Mouse (Mus musculus): ENCODE measurements around the gene Gnaq.

Gnaq gene

DNA sequence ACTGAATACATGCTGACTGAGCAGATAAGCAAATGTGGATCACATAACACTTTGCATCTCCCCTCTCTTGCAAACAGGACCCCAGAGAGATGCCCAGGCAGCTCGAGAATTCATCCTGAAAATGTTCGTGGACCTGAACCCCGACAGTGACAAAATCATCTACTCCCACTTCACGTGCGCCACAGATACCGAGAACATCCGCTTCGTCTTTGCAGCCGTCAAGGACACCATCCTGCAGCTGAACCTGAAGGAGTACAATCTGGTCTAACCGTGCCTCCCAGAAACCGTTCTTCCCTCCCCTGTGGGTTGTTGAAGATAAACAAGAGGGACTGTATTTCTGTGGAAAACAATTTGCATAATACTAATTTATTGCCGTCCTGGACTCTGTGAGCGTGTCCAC lies 250.5 kb downstream of the Gnaq start:
- DNase-seq = no peak

DNA sequence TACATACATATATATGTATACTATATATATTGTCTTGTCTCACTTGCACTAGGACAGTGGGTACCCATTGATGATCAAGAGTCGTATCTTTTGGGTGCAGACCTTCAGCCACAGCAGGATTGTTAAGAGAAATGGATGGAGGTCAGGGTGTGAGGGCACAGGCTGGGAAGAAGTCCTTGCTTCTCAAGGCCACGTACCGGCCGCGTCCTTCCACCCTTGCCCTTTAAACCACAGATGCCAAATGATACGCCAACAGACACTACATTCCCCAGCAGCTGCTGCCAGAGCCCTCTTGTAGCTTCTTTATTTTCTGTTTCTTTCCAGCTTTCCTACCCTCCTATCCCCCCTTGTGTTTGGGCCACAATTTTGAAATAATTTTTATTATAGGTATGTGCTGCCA lies 251.5 kb downstream of the Gnaq start:
- no peak for DNase-seq

DNA sequence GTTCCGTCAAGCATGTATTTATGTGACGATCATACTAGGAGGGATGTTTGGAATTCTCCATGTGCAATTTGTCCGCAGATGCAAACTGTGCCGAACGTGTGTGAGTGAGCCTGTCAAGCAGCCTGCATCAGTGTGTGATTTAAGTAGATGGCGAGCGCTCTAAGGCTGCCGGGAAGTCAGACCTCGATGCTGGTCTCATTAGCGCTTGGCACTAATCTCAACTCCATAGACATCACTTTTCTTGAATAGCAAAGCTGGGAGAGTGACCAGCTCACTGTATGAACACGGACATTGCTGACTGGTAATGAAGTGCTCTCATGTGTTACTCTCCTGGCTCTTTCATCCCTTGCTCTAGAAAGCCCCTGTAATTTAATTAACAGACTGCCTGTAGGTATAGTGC lies 252.3 kb downstream of the Gnaq start:
- DNase-seq = no peak

DNA sequence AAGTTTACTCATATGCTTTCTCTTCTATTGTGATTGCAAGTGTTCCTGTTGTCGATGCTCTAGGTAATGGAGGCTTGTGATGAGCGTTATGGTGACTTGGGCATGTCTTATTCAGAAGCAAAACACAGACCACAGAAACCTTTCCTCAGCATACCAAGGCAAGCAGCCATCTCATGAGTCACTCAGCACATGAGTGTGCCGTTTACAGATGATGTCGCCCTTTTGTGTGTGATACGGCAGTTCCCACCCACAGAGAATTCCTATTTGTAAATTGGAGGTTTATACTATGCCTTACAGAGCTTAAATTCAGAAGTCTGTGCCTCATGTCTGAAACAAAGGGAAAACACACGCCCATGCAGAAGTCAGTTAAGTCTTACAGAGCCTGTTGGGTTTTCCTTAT lies 253.9 kb downstream of the Gnaq start:
- no peak for DNase-seq

DNA sequence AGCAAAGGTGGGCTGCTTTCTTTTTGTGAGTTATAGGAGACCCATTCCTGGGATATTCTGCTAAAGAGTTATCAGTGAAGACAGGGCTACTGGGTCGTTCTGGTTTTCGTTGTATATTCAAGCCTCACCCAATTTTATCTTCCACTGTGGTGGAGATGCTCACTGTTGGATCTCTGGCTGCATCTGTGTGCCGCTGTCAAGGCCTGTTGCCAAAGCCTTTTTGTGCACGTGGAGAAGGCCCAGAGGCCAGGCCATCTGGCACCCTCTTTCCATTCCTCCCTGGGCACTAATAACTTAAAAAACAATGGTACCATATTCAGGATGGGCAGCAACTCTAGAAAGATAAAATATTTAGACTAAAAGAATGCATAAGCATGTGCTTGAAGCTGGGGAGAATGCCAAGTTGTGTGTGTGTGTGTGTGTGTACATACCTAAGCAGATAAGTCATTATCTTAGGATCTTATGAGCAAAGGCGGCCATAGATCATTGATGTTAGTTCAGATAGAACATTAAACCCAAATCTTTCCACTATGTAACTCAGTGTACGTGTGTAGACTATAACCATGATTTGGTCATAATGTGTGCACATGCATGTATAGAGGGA lies 257.7 kb downstream of the Gnaq start:
- DNase-seq = no peak

DNA sequence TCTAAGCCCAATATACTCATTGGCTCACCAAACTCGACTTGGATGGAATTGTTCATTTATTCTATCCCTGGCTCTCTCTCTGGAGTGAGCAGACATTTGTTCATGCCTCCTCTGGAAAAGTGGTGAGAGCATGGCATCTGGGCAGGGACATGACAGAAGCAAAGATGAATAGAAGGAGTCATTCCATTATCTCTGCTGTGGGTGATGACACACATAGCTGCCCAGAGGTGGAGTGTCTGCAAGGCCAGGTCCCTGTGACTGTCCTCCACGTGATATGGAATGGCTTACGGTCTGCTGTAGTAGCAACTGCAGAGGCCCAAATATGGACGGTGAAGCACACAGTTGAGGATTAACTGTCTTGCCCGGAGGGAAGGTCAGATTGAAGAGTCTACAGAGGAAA lies 261.8 kb downstream of the Gnaq start:
- no peak for DNase-seq

DNA sequence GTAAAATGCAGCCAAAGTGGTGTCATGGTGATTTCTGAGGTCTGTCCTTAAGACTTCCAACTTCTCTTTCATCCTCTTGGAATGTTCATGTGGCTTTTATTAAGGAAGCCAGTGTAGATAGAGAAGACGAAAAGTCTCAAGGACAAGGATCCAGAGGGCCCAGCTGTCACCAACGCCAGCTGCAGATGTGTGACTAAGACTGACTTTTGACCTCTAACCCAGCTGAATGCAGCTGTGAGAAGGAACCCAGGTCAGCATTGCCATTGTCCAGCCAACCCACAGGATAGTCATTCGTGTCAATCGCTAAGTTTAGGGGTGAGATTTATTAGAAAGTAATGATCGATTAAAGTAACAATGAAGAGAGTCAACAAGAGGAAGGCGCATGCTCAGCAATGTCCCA lies 270.5 kb downstream of the Gnaq start:
- DNase-seq = no peak

DNA sequence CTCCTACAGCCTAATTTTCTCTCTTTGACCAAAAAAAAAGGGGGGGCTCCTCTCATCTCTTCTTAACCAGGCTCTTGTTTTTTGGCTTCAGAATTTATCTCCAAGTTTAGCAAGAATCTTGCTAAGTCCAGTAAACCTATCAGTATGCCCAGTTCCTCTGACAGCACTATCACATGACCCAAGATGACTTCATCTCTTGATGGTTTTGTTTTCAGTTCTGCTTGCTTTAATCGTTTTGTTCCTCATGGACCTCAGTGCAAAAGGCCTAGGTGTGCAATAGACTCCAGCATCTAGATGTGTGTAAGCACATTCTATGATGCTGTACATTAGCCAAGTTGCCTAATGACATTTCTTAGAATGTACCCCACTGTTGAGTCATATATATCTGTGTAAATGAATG lies 275.1 kb downstream of the Gnaq start:
- no peak for DNase-seq

DNA sequence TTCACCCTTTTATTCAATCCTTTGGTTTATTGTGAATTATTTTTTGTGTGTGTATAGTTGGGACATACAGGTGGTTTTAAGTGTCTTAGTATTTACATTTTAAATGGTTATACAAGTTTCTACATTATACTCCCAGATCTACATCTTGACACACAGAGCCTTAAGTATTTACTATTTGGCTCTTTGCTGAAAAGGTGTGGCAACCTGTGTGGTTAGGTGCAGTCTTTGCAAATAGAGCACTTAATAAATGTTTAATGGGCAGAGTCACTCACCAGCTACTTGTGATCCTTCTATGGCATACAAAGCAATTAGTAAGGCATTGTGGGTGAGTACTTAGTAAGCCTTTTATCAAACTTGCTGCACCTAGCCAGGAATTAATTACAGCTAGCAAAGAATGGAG lies 278.7 kb downstream of the Gnaq start:
- no peak for DNase-seq

DNA sequence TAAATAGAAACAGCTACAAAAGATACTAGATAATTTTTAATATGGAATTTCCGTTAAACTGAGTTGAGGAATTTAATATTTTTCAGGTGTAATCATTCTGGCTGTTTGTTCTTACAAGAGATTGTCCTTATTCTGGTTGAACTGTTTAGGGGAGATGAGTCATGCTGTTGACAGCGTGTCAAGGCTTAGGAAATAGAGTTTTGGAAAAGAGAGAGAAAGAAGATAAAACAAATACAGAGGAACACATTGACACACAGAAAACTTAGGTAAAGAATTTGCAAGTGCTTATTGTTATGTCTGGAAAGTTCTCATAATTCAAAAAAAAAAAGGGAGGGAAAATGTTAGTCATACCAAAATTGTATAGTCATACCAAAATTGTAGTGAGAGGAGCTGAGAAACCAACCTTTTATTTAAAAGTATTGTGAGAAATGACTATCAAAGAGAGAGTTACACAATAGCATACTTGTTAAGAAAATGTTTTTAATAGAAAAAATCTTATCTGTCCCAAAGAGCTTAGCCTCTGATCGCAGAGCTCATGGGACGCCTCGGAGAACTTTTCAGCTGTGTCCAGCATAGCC lies 285.5 kb downstream of the Gnaq start:
- no peak for DNase-seq

DNA sequence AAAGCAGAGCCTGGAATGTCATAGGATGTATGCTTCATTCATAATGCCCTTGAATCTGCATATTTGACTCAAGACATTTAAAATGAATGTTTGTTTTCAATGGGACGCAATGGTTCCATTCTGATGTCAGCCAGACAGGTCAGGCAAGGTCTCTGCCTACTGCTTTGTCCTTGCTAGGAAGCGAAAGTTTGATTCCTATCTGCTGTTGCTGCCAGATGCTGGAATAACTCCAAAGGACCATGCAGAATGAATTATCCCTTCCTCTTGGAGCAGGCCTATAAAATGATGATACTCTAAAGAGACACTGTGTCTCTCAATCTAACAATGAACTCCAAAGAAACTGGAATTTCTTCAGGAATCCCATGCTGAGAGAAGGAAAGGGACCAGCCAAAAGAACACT lies 293.0 kb downstream of the Gnaq start:
- DNase-seq = no peak

DNA sequence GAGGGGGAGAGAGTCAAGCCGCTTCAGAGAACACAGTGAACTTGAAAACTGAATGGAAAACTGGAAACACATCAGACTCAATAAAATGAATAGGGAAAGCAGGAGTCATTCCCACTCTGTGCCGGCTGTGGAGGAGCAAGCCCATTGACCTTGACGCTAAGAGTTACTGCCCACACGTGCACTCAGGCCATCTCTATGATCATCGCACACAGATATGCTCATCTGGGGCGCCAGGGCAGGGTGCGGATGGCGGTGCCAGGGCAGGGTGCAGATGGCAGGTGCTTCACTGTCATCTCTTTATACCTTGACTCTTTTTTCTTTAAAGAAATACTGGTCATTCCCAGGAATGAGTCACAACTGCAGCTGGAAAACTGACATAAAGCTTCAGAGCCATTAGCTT lies 298.7 kb downstream of the Gnaq start:
- no peak for DNase-seq

DNA sequence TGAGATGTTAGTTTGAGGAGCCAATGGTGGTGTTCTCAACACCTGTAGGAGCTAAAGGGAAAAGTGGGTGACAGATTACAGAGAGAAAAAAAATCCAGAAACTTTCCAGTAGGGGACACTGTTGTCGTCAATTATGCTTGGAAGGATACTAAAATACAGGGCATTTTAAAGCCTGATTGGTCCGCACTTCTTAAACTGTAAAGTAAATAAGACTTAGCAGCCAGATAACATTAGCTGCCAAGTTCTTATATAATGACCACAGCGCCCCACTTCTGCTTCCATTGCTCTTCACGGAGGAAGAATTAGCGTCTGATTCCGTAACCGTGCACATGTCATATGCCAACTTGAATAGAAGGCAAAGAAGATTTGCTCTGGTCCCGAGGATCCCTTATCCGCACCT lies 302.2 kb downstream of the Gnaq start:
- no peak for DNase-seq

DNA sequence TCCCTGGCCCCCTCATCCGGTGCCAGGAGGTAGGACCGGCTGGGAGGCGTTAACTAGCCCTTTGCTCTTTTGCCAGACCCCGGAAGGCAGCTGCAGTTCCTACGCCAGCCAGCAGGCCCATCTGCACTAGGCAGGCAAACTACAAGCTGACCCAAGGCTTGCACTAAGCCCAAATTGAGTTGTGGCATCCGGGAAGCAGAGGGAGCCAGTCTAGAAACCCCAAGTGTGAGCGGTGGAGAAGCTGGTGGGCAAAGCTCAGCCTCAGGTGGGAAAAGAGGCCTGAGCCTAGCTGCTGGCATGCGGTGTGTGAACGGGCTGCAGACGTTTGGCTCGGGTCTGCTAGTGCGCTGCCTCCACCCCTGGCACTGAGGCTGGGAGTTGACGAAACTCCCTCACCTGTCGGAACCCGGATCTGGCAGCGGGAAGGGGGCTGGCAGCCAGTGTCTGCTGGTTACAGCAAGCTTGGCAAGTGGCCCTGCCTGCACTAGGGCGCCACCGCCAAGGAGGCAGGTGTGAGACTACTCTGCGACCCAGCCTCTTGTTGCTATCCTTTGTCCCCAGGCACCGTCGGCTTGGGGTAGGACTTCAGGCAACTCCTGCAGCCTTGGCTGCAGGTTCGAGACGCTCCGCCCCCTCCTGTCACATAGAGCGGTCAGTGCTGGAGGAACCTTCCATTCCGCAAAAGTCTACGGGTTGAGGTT lies 303.1 kb downstream of the Gnaq start, which contains the start of gene Gna14:
Gna14 (plus strand) TSS at position 232 of the 701 bp plus-strand sequence.
- DNase-seq = peak; percentile 55

DNA sequence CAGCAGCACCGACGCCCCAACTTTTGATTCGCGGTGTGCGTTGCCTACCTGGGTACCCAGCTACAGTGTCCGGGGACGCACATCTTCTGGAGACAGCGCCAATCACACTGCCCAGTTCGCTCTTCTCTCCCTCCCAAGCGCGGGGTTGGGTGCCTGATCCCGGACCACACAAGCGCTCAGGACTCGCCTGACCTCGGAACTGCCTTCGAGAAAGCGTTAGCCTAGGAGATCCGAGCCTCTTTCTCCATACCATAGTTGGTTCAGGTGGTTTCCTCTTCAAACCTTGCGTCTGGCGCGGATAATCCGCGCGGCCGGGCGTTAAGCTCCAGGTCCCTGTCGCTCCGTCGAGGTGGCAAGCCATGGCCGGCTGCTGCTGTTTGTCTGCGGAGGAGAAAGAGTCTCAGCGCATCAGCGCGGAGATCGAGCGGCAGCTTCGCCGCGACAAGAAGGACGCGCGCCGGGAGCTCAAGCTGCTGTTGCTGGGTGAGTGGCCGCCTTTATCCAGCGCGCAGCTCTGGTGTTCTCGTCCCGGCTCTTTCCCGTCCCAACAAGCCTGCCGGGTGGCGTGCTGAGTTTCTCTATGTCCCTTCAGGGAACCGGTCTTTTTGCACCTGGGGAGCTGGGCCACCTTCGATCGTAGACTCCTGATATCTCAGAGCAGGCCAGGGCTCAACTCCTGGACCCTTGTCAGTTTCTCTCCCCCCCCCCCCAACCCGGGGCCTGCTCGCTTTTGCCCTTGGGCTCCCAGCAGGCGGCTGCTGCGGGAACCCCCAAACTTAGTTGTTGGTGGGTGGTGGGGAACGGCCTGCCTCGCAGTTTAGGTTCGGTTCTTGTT lies 303.9 kb downstream of the Gnaq start:
- peak; percentile 34 for DNase-seq

Data from right cerebral cortex, postnatal 4 days (tissue).